Mouse (Mus musculus): Measurements from ENCODE around the gene Phf14. TPM values are rescaled to one million over a fixed set of nuclear protein-coding genes. Genes with fewer than 3 reads are reported as not detected.

The Phf14 gene
- total RNA-seq (2017) = 175 and 198 TPM in 2 replicates

DNA sequence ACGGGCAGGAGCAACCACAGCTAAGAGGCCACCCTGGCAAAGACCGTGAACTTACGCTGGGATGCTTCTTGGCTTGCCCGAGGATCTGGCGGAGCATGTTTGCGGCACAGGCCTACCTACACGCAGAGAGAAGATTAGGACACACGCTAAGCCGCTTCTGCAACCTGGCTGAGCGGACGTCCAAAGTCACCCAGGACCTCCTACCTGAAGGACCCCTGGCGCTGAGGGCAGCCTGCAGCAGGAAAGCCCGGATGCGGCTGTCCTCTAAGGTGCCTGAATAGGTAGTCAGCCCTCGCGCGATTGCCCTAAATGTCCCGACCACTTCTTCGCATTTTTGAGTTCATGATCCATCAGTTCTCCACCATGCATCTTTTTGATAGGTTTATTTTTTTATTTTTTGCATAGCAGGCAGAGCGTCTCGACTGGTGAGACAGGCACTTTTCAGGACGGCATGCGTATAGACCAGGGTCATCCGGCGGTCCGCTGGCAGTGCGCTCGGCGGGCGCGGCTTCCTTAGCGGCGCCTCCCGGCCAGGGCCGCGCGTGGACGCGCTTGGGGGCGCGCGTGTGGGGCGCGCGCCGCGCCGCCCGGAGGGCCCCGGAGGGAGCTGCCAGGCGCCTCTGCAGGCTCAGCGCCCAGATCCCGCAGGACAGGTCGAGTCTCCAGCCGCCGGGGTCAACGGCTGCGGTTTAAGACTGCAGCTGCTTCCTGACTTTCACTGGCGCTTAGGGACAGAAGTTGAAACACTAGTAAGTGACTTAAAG lies at the start of gene Phf14, which contains the start of gene Ndufa4:
Gene Phf14, plus strand, starts transcription at position 541 of the 764 bp plus-strand sequence.
Gene Ndufa4, minus strand, starts transcription at position 229 of the 764 bp plus-strand sequence.
- ATAC-seq (replicated peaks in 1 of 2; ENCODE audit: insufficient read depth in 1 of 2, low FRiP score in 2 of 2, low TSS enrichment in 1 of 2, low read depth in 1 of 2, poor library complexity in 2 of 2, severe bottlenecking in 2 of 2) = peak; percentile 94 to 97

DNA sequence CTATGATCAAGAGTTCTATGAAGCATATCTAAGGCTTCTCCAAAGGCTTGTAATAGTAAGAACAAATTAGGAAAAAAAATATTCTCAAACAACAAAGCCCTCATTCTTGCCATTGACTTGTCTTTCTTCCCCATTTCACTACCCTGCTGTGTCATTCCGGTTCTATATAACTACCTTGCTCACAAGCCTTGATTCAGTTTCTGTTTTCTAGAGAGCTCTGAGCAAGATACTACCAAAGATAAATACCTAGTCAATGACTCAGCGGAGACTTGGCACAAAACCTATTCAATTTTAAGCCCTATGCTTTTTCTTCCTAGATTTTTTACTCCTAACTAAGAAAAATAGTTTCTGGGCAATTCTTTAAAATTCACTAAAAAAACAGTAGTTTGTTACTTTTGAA lies 32.2 kb upstream of the Phf14 start:
- peak; percentile 84 to 87 for ATAC-seq (replicated peaks in 1 of 2; ENCODE audit: insufficient read depth in 1 of 2, low FRiP score in 2 of 2, low TSS enrichment in 1 of 2, low read depth in 1 of 2, poor library complexity in 2 of 2, severe bottlenecking in 2 of 2)

DNA sequence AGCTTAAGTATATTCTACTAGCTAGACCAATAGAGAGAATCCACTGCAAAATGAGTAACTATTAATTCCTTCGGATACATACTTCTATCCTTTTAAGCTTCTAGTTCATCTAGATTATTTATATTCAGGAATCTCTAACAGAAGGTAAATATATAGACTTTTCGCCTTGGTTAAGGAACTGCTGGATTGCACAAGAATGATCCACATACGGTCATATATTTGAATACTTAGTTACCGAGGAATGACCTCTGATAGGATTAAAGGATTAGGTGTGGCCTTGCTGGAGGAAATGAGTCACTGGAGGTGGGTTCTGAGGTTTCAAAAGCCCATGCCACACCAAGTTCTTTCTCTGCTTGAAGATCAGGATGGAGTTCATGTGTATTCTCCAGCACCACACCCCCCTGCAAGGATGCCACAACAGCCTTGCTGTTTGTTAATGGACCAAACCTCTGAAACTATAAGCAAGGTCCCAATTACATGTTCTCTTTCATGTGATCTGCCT lies 6.7 kb upstream of the Phf14 start:
- ATAC-seq (replicated peaks in 1 of 2; ENCODE audit: insufficient read depth in 1 of 2, low FRiP score in 2 of 2, low TSS enrichment in 1 of 2, low read depth in 1 of 2, poor library complexity in 2 of 2, severe bottlenecking in 2 of 2) = no peak

DNA sequence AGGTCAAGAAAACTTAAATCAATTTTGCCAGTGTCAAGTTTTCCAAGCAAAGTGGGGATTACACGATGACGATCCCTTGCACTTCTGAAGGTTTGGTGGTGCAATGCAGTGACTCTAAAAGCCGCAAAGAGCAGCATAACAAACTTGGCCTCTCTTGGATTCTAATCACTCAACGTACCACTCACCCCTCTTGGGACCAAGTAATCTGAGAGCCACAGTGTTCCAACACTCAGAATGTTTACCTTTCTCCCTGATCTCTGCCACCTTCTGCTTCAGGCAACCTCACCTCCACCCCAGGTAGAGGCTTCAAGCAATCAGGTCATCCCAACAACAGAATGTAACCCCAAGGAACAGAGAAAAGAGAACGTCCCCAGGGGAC lies 730 bp upstream of the Phf14 start:
- peak; percentile 9 to 19; a peak in 2 of 4 replicates for ATAC-seq (replicated peaks in 1 of 2; ENCODE audit: insufficient read depth in 1 of 2, low FRiP score in 2 of 2, low TSS enrichment in 1 of 2, low read depth in 1 of 2, poor library complexity in 2 of 2, severe bottlenecking in 2 of 2)

DNA sequence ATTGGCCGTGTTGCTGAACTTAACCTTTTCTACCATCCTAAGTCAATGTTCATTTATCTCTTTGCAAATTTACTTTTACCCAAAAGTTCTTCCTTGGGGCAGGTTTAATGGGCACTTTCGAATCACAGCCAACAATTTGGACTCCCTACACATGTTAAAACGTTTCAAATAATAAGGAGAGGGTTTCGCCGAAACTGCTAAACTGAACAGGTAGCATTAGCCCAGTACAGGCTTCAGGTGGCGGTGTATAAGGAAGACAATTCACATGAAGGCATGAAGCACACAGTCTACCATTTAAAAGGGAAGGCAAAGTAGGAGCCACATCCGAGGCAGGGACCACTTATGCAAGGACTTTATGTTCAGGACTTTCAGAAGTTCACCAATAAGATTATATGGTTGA lies 561 bp downstream of the Phf14 start:
- no peak for ATAC-seq (replicated peaks in 1 of 2; ENCODE audit: insufficient read depth in 1 of 2, low FRiP score in 2 of 2, low TSS enrichment in 1 of 2, low read depth in 1 of 2, poor library complexity in 2 of 2, severe bottlenecking in 2 of 2)

DNA sequence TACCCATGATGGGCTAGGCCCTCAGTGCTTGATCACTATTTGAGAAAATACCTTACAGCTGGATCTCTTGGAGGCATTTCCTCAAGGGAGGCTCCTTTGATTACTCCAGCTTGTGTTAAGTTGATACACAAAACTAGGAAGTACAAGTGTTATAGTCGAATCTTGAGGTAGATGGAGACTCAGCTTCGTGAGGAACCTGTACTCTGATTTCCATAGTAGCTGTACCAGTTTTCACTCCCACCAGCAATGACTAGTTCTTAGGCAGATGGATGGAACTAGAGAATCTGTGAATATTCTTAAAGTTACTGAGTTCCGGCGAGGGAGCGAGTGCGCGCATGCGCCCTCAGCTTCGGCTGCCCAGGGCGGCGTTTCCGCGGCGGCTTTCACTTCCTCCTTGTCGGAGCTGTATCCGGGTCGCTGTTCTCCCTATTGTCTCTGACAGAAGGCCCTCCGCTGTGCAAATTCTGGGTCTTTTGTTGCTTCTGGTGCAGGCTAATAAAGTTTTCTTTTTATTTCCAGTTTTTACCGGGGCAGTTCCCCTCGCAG lies 18.0 kb downstream of the Phf14 start:
- ATAC-seq (replicated peaks in 1 of 2; ENCODE audit: insufficient read depth in 1 of 2, low FRiP score in 2 of 2, low TSS enrichment in 1 of 2, low read depth in 1 of 2, poor library complexity in 2 of 2, severe bottlenecking in 2 of 2) = peak; percentile 95

DNA sequence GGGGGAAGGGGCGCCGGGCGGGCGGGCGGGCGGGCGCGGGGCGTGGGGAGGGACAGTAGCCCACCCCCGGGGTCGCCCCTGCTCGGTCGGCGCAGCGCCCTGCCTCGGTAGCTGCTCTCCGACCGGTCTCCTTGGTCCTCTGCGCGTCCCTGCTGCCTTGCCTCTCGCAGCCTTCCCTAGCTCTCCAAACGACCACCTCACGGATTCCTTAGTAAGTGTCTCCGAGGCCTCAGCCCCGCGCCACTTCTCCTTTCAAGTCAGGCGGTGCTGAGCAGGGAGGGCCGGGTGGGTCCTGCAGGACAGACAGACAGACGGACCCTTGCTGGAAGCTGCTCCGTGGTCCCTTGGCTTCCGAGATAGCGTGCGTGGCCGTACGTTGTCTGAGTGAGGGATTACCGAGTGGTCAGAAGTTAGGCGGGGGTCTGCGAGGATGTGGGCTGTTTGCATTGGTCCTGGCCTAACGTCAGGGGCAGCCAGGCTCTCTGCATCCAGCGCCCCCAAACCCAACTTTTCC lies 18.5 kb downstream of the Phf14 start:
- peak; percentile 34 to 65 for ATAC-seq (replicated peaks in 1 of 2; ENCODE audit: insufficient read depth in 1 of 2, low FRiP score in 2 of 2, low TSS enrichment in 1 of 2, low read depth in 1 of 2, poor library complexity in 2 of 2, severe bottlenecking in 2 of 2)

DNA sequence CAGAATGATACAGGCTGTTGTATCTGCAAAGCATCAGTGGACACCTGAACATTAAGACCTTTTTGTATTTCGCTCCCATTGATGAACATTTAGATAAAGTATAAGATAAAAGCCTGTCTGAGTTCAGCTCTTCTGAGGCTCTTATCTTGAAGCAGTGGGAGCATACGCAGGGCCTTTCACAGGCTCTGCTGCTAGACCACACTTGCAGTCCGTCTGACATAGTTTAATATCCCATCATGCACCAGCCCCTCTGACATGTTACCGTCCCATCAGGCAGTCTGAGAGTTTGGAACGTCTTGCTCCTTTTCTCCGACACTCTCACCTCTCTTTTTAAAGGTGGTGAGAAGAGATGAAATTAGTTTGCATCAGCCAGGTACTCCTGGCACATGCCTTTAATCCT lies 19.9 kb downstream of the Phf14 start:
- ATAC-seq (replicated peaks in 1 of 2; ENCODE audit: insufficient read depth in 1 of 2, low FRiP score in 2 of 2, low TSS enrichment in 1 of 2, low read depth in 1 of 2, poor library complexity in 2 of 2, severe bottlenecking in 2 of 2) = no peak

DNA sequence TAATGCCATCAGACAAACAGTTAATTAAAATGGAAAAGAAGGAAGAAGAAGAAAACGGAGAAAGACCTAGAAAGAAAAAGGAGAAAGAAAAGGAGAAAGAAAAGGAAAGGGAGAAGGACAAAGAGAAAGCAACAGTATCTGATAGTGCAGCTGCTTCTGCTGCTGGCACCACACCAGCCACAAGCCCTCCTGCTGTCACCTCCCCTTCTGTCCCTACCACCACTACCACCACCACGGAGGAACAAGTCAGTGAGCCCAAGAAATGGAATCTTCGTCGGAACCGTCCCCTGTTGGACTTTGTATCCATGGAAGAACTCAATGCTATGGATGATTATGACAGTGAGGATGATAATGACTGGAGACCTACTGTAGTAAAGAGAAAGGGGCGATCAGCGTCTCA lies 25.8 kb downstream of the Phf14 start:
- no peak for ATAC-seq (replicated peaks in 1 of 2; ENCODE audit: insufficient read depth in 1 of 2, low FRiP score in 2 of 2, low TSS enrichment in 1 of 2, low read depth in 1 of 2, poor library complexity in 2 of 2, severe bottlenecking in 2 of 2)

DNA sequence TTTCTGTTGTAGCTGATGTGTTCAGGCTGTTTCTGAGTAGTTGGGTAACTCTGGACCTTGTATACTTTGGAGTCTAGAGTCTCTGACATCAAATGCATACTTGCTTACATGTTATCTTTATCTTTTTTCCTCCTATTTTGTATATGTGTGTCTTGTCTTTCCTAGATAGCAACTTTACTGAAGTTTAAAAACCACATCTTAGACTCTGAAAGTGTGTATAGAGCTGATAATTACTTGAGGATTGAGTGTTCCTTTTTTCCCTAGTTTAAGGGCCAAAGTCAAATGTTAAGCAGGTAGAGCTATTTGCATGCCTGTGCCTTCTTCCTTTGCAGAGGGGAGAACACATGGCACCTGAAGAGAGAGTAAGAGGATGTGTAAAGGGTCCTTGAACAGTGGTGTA lies 33.3 kb downstream of the Phf14 start:
- peak in 1 of 2 experiments; percentile 12; a peak in 1 of 4 replicates for ATAC-seq (replicated peaks in 1 of 2; ENCODE audit: insufficient read depth in 1 of 2, low FRiP score in 2 of 2, low TSS enrichment in 1 of 2, low read depth in 1 of 2, poor library complexity in 2 of 2, severe bottlenecking in 2 of 2)

DNA sequence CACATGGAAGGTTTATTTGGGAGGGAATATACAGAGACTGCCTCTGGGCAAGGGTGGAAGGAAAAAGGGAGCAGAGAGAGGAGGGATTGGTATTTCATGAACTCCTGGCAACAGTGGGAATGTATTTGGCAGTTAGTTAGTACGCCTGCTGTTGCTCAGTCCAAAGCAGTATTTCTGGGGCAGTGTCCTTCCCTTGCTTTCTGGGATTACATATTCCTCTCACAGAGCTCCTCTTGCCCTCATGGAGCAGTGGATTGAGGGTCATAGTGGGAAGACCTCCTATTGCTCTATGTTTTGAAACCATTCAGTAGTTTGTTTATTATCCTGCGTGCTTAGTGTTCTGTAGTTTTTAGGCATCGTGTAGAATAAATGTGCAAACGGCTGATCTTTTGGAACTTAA lies 34.5 kb downstream of the Phf14 start:
- no peak for ATAC-seq (replicated peaks in 1 of 2; ENCODE audit: insufficient read depth in 1 of 2, low FRiP score in 2 of 2, low TSS enrichment in 1 of 2, low read depth in 1 of 2, poor library complexity in 2 of 2, severe bottlenecking in 2 of 2)

DNA sequence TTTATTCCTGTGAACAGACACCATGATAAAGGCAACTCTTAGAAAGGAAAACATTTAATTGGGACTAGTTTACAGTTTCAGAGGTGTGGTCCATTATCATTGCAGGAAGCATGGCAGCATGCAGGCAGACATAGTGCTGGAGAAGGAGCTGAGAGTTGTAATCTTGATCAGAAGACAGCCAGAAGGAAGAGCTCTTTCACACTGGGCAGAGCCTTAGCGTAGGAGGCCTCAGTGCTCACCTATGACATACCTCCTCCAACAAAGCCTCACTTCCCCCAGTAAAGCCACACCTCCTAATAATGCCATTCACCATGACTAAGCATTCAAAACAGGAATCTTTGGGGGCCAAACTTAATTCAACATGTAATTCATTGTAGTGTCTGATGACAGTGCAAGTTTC lies 40.5 kb downstream of the Phf14 start:
- ATAC-seq (replicated peaks in 1 of 2; ENCODE audit: insufficient read depth in 1 of 2, low FRiP score in 2 of 2, low TSS enrichment in 1 of 2, low read depth in 1 of 2, poor library complexity in 2 of 2, severe bottlenecking in 2 of 2) = peak; percentile 67 to 77; a peak in 3 of 4 replicates

DNA sequence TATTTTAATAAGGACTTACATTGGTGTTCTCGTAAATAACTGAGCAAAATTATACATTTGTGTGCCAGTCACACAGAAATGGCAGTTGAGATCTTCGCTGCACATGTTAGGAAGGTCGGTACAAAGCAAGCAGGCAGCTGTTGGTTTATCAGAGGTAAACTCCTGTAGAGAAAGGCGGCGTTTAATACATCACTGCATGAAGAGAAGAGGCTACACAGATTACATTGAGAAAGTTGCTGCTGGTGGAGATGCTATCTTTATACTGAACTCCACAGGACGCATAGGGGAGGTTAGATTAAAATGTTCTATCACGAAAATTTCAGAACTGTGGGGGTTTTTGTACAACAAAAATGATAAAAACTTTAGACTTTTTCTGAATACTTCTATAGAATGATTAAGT lies 52.6 kb downstream of the Phf14 start:
- ATAC-seq (replicated peaks in 1 of 2; ENCODE audit: insufficient read depth in 1 of 2, low FRiP score in 2 of 2, low TSS enrichment in 1 of 2, low read depth in 1 of 2, poor library complexity in 2 of 2, severe bottlenecking in 2 of 2) = no peak

DNA sequence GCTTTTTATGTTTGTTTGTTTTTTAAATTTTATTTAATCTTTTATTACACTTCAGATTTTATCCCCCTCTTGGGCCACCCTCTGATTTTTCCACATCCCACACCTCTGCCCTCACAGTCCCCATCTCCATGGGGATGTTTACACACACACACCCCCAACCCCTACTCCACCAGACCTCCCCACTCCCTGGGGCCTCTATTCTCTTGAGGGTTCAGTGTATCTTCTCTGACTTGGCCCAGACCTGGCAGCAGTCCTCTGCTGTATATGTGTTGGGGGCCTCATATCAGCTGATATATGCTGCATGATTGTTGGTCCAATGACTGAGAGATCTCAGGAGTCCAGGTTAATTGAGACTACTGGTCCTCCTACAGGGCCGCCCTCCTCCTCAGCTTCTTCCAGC lies 86.2 kb downstream of the Phf14 start:
- ATAC-seq (replicated peaks in 1 of 2; ENCODE audit: insufficient read depth in 1 of 2, low FRiP score in 2 of 2, low TSS enrichment in 1 of 2, low read depth in 1 of 2, poor library complexity in 2 of 2, severe bottlenecking in 2 of 2) = no peak

DNA sequence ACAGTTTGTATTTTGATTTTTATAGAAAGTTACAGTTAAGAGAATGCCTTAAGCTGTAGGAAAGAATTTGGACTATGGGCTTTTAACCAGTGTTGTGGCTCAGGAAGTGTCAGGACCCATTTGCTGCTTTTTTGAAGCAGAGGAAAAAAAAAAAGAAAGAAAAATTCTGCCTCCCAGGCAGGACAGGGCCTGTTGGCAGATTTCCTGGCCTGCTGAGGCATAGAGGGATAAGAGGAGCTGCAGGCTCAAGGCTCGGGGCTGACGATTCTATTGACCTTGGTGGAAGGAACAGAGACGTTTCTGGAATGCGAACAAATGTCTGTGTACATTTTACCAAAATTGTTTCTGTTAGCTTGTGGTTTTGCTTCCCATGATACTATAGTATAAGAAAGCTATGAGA lies 91.0 kb downstream of the Phf14 start:
- ATAC-seq (replicated peaks in 1 of 2; ENCODE audit: insufficient read depth in 1 of 2, low FRiP score in 2 of 2, low TSS enrichment in 1 of 2, low read depth in 1 of 2, poor library complexity in 2 of 2, severe bottlenecking in 2 of 2) = no peak

DNA sequence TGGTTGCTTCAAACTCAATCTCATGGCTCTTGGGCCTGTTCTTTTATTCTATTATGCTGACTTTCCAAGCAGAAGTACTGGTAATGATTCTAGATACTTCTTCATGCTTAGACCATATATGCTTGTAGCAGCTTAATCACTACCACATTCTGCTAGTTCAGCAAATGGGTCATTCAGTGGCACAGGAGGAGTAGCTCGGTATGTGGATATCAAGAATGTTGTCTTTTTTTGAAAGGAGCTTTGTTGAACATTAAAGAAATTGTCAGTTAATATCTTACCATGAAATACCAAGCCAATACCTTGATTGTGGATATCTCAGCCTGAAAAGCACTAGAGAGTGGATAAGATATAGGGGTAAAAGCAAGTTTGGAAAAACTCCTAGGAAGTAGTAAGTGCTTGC lies 91.9 kb downstream of the Phf14 start:
- ATAC-seq (replicated peaks in 1 of 2; ENCODE audit: insufficient read depth in 1 of 2, low FRiP score in 2 of 2, low TSS enrichment in 1 of 2, low read depth in 1 of 2, poor library complexity in 2 of 2, severe bottlenecking in 2 of 2) = no peak

DNA sequence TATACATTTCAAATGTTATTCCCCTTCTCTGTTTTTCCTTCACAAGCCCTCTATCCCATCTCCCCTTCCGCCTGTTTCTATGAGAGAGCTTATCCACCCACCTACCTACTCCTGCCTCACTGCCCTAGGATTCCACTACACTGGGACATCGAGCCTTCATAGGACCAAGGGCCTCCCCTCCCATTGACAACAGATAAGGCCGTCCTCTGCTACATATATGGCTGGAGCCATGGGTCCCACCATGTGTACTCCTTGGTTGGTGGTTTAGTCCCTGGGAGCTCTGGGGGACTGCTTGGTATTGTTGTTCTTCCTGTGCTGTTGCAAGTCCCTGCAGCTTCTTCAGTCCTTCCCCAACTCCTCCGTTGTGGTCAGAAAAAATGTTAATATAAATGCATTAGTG lies 97.8 kb downstream of the Phf14 start:
- ATAC-seq (replicated peaks in 1 of 2; ENCODE audit: insufficient read depth in 1 of 2, low FRiP score in 2 of 2, low TSS enrichment in 1 of 2, low read depth in 1 of 2, poor library complexity in 2 of 2, severe bottlenecking in 2 of 2) = no peak

DNA sequence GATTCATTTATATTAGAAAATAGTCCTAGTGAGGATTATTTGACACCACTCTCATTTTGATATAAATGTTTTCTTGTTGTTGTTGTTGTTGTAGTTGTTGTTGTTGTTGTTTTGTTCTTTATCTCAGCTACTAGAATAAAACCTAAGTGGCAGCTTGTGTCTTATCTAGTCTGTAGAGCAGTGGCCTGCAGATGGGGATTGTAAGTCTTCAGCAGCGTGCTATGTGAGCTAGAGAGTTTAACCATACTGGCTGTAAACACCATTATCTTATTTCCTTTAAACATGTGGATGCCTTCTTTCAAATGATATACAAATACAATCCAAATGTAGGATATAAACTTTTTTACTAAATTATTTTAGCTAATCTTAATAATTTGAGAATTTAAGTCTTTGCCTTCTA lies 98.4 kb downstream of the Phf14 start:
- ATAC-seq (replicated peaks in 1 of 2; ENCODE audit: insufficient read depth in 1 of 2, low FRiP score in 2 of 2, low TSS enrichment in 1 of 2, low read depth in 1 of 2, poor library complexity in 2 of 2, severe bottlenecking in 2 of 2) = no peak

DNA sequence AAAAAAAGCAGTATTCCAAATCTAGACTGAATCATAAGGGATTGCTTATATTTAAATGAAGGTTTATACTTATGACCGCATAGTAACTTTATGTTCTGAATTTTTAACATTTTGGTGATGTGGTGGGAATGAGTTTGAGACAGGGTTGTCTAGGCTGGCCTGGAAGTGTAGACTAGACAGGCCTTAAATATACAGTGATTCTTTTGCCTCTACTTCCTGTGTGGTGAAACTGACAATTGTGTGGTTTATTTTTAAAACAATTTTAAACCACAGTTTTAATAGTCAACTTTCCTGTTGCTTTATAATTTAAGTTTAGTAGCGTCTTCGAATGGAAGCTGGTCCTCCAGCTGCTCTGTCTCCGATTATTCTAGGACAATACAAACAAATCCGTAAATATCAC lies 104.5 kb downstream of the Phf14 start:
- ATAC-seq (replicated peaks in 1 of 2; ENCODE audit: insufficient read depth in 1 of 2, low FRiP score in 2 of 2, low TSS enrichment in 1 of 2, low read depth in 1 of 2, poor library complexity in 2 of 2, severe bottlenecking in 2 of 2) = peak; percentile 35 to 48; a peak in 1 of 4 replicates

All from hematopoietic stem cell, adult 5-6 weeks (primary cell).